15 mouse cellular contexts compared by ENCODE assay signal in the genomic region with DNA sequence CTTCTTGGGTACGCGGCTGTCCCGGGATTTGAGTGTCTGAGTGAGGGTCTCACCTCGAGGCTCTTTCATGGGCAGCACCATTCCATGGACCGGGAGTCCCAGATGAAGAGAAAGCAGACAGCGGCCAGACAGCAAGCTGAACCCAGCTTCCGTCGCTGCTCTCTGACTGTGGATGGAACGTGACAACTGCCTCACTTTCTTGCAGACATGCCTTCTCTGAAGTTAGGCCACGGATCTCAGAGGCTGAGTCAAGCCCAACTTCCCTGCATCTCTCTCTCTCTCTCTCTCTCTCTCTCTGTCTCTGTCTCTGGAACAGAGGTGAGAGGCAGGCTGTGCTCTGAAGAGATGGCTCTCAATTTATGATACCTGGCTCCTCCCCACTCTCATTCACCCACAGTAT. TPM values are rescaled to one million over a fixed set of nuclear protein-coding genes. Genes with fewer than 3 reads are reported as not detected.
DNase-seq lines count a peak whose midpoint lies in the region; ATAC-seq and TF ChIP-seq lines count a peak whose summit lies in the region.
"Had no signal": no experiment of that assay in that cellular context is flagged by ENCODE, and none has a peak within 500 bp of the region (broad histone marks: within the 10 kb centered on the region; RNA-seq: fewer than 3 reads in every experiment).

No protein-coding gene starts in this region.

- no peak overlapping the region for H3K4me3 ChIP-seq in lung, embryonic 16.5 days (ENCODE audit: low read length)
- H3K4me3 ChIP-seq in ES-Bruce4 (ENCODE audit: low read depth, low read length), result 0 out of 2 replicates have a peak overlapping the region, but pooled peaks have one; percentile 1
- no peak overlapping the region for H3K4me3 ChIP-seq in midbrain, embryonic 16.5 days (ENCODE audit: low read depth, low read length)
- H3K4me3 ChIP-seq: erythroblast, embryonic 14.5 days; heart, embryonic 12.5 days; intestine, embryonic 15.5 days had no signal

- no peak overlapping the region for H3K27ac ChIP-seq in lung, embryonic 16.5 days (ENCODE audit: low read length)
- 0 out of 2 replicates have a peak overlapping the region, but pooled peaks have one; percentile 17 for H3K27ac ChIP-seq in ES-Bruce4 (ENCODE audit: insufficient read depth, low read length)
- H3K27ac ChIP-seq in midbrain, embryonic 16.5 days (ENCODE audit: low read length), result no peak overlapping the region
- H3K27ac ChIP-seq: intestine, embryonic 15.5 days; liver, embryonic 14.5 days; stomach, postnatal 0 days had no signal

- H3K9me3 ChIP-seq in lung, embryonic 16.5 days (ENCODE audit: control insufficient read depth, low read length), result no peaks in the 10 kb centered on the region
- no peaks in the 10 kb centered on the region for H3K9me3 ChIP-seq in ES-Bruce4 (replicated peaks; ENCODE audit: control insufficient read depth, insufficient read depth, low read length, poor library complexity, severe bottlenecking)
- no peaks in the 10 kb centered on the region for H3K9me3 ChIP-seq in midbrain, embryonic 16.5 days (replicated peaks; ENCODE audit: control insufficient read depth, low read length, poor library complexity, severe bottlenecking)
- H3K9me3 ChIP-seq: heart, embryonic 12.5 days; intestine, embryonic 15.5 days had no signal

- H3K4me2 ChIP-seq in lung, embryonic 16.5 days (ENCODE audit: low read depth, low read length), result peak overlapping the region; percentile 14; the same call in 1 of the 2 replicates
- no peak overlapping the region for H3K4me2 ChIP-seq in midbrain, embryonic 16.5 days (ENCODE audit: low read length)
- H3K4me2 ChIP-seq: heart, embryonic 12.5 days; intestine, embryonic 15.5 days had no signal

- no peak for TF ChIP-seq CTCF in ES-Bruce4 (IDR thresholded peaks at IDR 0.05; ENCODE audit: low read depth, low read length)

- no peak for TF ChIP-seq POLR2A in ES-Bruce4 (IDR thresholded peaks at IDR 0.05; ENCODE audit: insufficient read depth, low read length)

- TF ChIP-seq EP300 in ES-Bruce4 (IDR thresholded peaks at IDR 0.05; ENCODE audit: insufficient read depth, low read depth, low read length), result no peak

- H3K9ac ChIP-seq in lung, embryonic 16.5 days (ENCODE audit: low read length), result no peak overlapping the region
- H3K9ac ChIP-seq in ES-Bruce4 (ENCODE audit: low read depth, poor library complexity, severe bottlenecking), result no peak overlapping the region
- H3K9ac ChIP-seq in midbrain, embryonic 16.5 days (ENCODE audit: low read depth, low read length), result 0 out of 2 replicates have a peak overlapping the region, but pooled peaks have one; percentile 16
- H3K9ac ChIP-seq: heart, embryonic 12.5 days; intestine, embryonic 15.5 days; liver, embryonic 14.5 days had no signal

- H3K36me3 ChIP-seq in lung, embryonic 16.5 days (ENCODE audit: control insufficient read depth, insufficient read depth, low read length), result no peaks in the 10 kb centered on the region
- no peaks in the 10 kb centered on the region for H3K36me3 ChIP-seq in ES-Bruce4 (ENCODE audit: control insufficient read depth, insufficient read depth, low read length, poor library complexity, severe bottlenecking)
- H3K36me3 ChIP-seq in midbrain, embryonic 16.5 days (ENCODE audit: control insufficient read depth, insufficient read depth, low read length), result no peaks in the 10 kb centered on the region
- H3K36me3 ChIP-seq: heart, embryonic 12.5 days; intestine, embryonic 15.5 days had no signal

- no peak for DNase-seq in lung, postnatal 14 days
- DNase-seq in ZHBTc4 (ENCODE audit: low read depth, low spot score), result peak; percentile 64
- DNase-seq in left cerebral cortex, postnatal 14 days (ENCODE audit: low spot score in 2 of 2), result no peak
- DNase-seq in frontal cortex, adult 2 months (ENCODE audit: extremely low spot score in 1 of 2, low spot score in 1 of 2), result no peak
- DNase-seq: cerebellum, adult 11-12 months; kidney, postnatal 25 days had no signal

- H3K27me3 ChIP-seq in lung, embryonic 16.5 days (ENCODE audit: control insufficient read depth, insufficient read depth, low read depth, low read length), result no peaks in the 10 kb centered on the region
- no peaks in the 10 kb centered on the region for H3K27me3 ChIP-seq in ES-Bruce4 (ENCODE audit: control insufficient read depth, insufficient read depth, low read length, poor library complexity, severe bottlenecking)
- H3K27me3 ChIP-seq in midbrain, embryonic 16.5 days (ENCODE audit: control insufficient read depth, insufficient read depth, low read depth, low read length), result no peaks in the 10 kb centered on the region
- H3K27me3 ChIP-seq: heart, embryonic 12.5 days; intestine, embryonic 15.5 days had no signal

- WGBS in lung, embryonic 16.5 days, result 50% methylated on average over 10 of the region's 10 CpGs
- 43% methylated on average over 10 of the region's 10 CpGs for WGBS in midbrain, embryonic 16.5 days

- peaks cover 8% of the 10 kb centered on the region for H3K4me1 ChIP-seq in lung, embryonic 16.5 days (replicated peaks; ENCODE audit: control insufficient read depth, insufficient read depth, low read length)
- no peaks in the 10 kb centered on the region for H3K4me1 ChIP-seq in ES-Bruce4 (ENCODE audit: control insufficient read depth, insufficient read depth, low read length)
- H3K4me1 ChIP-seq in midbrain, embryonic 16.5 days (ENCODE audit: control insufficient read depth, insufficient read depth, low read length), result peaks cover 7% of the 10 kb centered on the region
- H3K4me1 ChIP-seq: intestine, embryonic 15.5 days had no signal

- intact Hi-C loops in left cerebral cortex, postnatal 14 days (cut with DNase I), result no loop called here

- ATAC-seq in lung, embryonic 16.5 days (ENCODE audit: low read depth), result no peak
- no peak for ATAC-seq in midbrain, embryonic 16.5 days
- ATAC-seq: intestine, embryonic 15.5 days had no signal

RNA-seq across cellular contexts. Expression of a gene that starts 3.5 kb away (rescaled TPM):
- 30.8 and 33.1 TPM in 2 replicates for polyA plus RNA-seq in lung, embryonic 16.5 days (2015; fragmentation: Nextera tagmentation; extraction: Ambion mirVana)
- polyA plus RNA-seq in ES-Bruce4 (2011; ENCODE audit: insufficient read depth, insufficient read length, low read depth, missing spikeins), result 30.6 and 35.7 TPM in 2 replicates
- 86.9 and 93.9 TPM in 2 replicates for polyA plus RNA-seq in midbrain, embryonic 16.5 days (2015; fragmentation: Nextera tagmentation; extraction: Ambion mirVana)
- total RNA-seq in left cerebral cortex, postnatal 14 days (2021), result 10 to 100 TPM; 84.9 to 87.5 TPM
- polyA plus RNA-seq in frontal cortex, adult 2 months (2012; rRNA removed), result 79.5 and 80.0 TPM in 2 replicates

RNA-seq across cellular contexts. Expression of a gene that starts 40.9 kb away (rescaled TPM):
- polyA plus RNA-seq in lung, embryonic 16.5 days (2015; fragmentation: Nextera tagmentation; extraction: Ambion mirVana), result 77.4 and 83.5 TPM in 2 replicates
- polyA plus RNA-seq in ES-Bruce4 (2011; ENCODE audit: insufficient read depth, insufficient read length, low read depth, missing spikeins), result 32.3 and 41.4 TPM in 2 replicates
- 123 and 127 TPM in 2 replicates for polyA plus RNA-seq in midbrain, embryonic 16.5 days (2015; fragmentation: Nextera tagmentation; extraction: Ambion mirVana)
- 10 to 100 TPM; 81.0 to 81.1 TPM for total RNA-seq in left cerebral cortex, postnatal 14 days (2021)
- 106 and 108 TPM in 2 replicates for polyA plus RNA-seq in frontal cortex, adult 2 months (2012; rRNA removed)

RNA-seq across cellular contexts. Expression of a gene that starts 56.1 kb away (rescaled TPM):
- polyA plus RNA-seq in lung, embryonic 16.5 days (2015; fragmentation: Nextera tagmentation; extraction: Ambion mirVana), result 2.9 and 5.5 TPM in 2 replicates
- polyA plus RNA-seq in ES-Bruce4 (2011; ENCODE audit: insufficient read depth, insufficient read length, low read depth, missing spikeins), result not detected in 2 replicates
- 1.2 and 2.3 TPM in 2 replicates for polyA plus RNA-seq in midbrain, embryonic 16.5 days (2015; fragmentation: Nextera tagmentation; extraction: Ambion mirVana)
- total RNA-seq in left cerebral cortex, postnatal 14 days (2021), result not detected
- polyA plus RNA-seq in frontal cortex, adult 2 months (2012; rRNA removed), result 0.23 and 0.60 TPM in 2 replicates
- polyA plus RNA-seq: neural tube, embryonic 14.5 days had no signal
